Comparison of ENCODE assay signal across 17 mouse cellular contexts in genomic region chr5:148935071-148935821, GRCm38 (mm10). TPM values are rescaled to one million over a fixed set of nuclear protein-coding genes. Genes with fewer than 3 reads are reported as not detected.
DNase-seq lines count a peak whose midpoint lies in the region; ATAC-seq and TF ChIP-seq lines count a peak whose summit lies in the region.
"Had no signal": no experiment of that assay in that cellular context is flagged by ENCODE, and none has a peak within 500 bp of the region (broad histone marks: within the 10 kb centered on the region; RNA-seq: fewer than 3 reads in every experiment).

No protein-coding gene starts in this region.

- no peak overlapping the region for H3K4me2 ChIP-seq in myocyte (ENCODE audit: low read depth)
- H3K4me2 ChIP-seq: limb, embryonic 15.5 days had no signal

- H3K27ac ChIP-seq in limb, embryonic 10.5 days: peak overlapping the region; percentile 80
- H3K27ac ChIP-seq: layer of hippocampus, adult 2 months had no signal

- no peaks in the 10 kb centered on the region for H3K79me2 ChIP-seq in myocyte (ENCODE audit: control insufficient read depth, insufficient read depth)

- H3K36me3 ChIP-seq in limb, embryonic 10.5 days: no peaks in the 10 kb centered on the region
- H3K36me3 ChIP-seq in myocyte (ENCODE audit: control insufficient read depth, insufficient read depth): no peaks in the 10 kb centered on the region
- H3K36me3 ChIP-seq: limb, embryonic 15.5 days had no signal

- H3K27me3 ChIP-seq in limb, embryonic 10.5 days (ENCODE audit: low read depth, poor library complexity, severe bottlenecking): no peaks in the 10 kb centered on the region
- no peaks in the 10 kb centered on the region for H3K27me3 ChIP-seq in myocyte (ENCODE audit: control insufficient read depth, insufficient read depth, insufficient read length)
- H3K27me3 ChIP-seq: limb, embryonic 15.5 days had no signal

- H3K4me3 ChIP-seq in limb, embryonic 10.5 days: no peak overlapping the region; the same call in 1 of the 2 replicates
- no peak overlapping the region for H3K4me3 ChIP-seq in myocyte
- H3K4me3 ChIP-seq: layer of hippocampus, adult 2 months; limb, embryonic 15.5 days had no signal

- H3K4me1 ChIP-seq in limb, embryonic 10.5 days: peaks cover 45% of the 10 kb centered on the region

- TF ChIP-seq POLR2A in myocyte (IDR thresholded peaks at IDR 0.05; ENCODE audit: insufficient read length, low read depth): no peak

- H3K9me3 ChIP-seq in limb, embryonic 10.5 days (replicated peaks): no peaks in the 10 kb centered on the region
- H3K9me3 ChIP-seq: limb, embryonic 15.5 days had no signal

- ATAC-seq in common myeloid progenitor, adult 5-6 weeks (replicated peaks; ENCODE audit: low read depth, poor library complexity, severe bottlenecking): peak; percentile 94
- ATAC-seq: hindbrain, embryonic 16.5 days had no signal

- WGBS in limb, embryonic 10.5 days: 38% methylated on average over 7 of the region's 7 CpGs

- intact Hi-C loops in left cerebral cortex, postnatal 4 days (cut with DNase I): no loop called here

- peak; percentile 49 for DNase-seq in spleen, adult 12 weeks (ENCODE audit: low spot score)
- no peak for DNase-seq in spleen, adult 18-20 months
- DNase-seq in limb, embryonic 10.5 days (ENCODE audit: low spot score): no peak
- DNase-seq in left cerebral cortex, postnatal 4 days: no peak
- no peak for DNase-seq in layer of hippocampus, postnatal 36 days
- DNase-seq in retina, embryonic 14.5 days (ENCODE audit: low spot score): no peak
- DNase-seq: adrenal gland, postnatal 36 days; cerebellum, adult 9-10 months; heart, adult 18-20 months; thymus, postnatal 4 days had no signal

- no peak overlapping the region for H3ac ChIP-seq in myocyte (ENCODE audit: control insufficient read depth, insufficient read length)

TF ChIP-seq in myocyte, 11 proteins besides CTCF, POLR2A, EP300 and RAD21:
- peak; percentile 24; the same call in 1 of the 2 replicates for TF ChIP-seq CEBPB (IDR thresholded peaks at IDR 0.05; ENCODE audit: insufficient read depth, poor library complexity, severe bottlenecking)
- TF ChIP-seq MYOG (IDR thresholded peaks at IDR 0.05; ENCODE audit: control insufficient read depth in 1 of 3, insufficient read depth in 1 of 3, insufficient read length in 2 of 3, low read depth in 2 of 3): peak in 1 of 3 experiments; percentile 51
- TF ChIP-seq REST (IDR thresholded peaks at IDR 0.05; ENCODE audit: insufficient read depth, insufficient read length): no peak
- TF ChIP-seq TCF12 (IDR thresholded peaks at IDR 0.05; ENCODE audit: insufficient read depth, poor library complexity, severe bottlenecking): no peak

RNA-seq across cellular contexts. Expression of gene Katnal1, which starts 6.1 kb away (rescaled TPM):
- 9.1 and 10.6 TPM in 2 replicates for total RNA-seq in common myeloid progenitor, adult 5-6 weeks (2017)
- 15.4 and 19.3 TPM in 2 replicates for polyA plus RNA-seq in limb, embryonic 10.5 days (2016; fragmentation: Nextera tagmentation; extraction: Ambion mirVana)
- 7.6 TPM for polyA plus RNA-seq in myocyte (2012; fragmentation: generic; extraction: Trizol)
- 10 to 100 TPM; 53.5 to 57.3 TPM for total RNA-seq in left cerebral cortex, postnatal 4 days (2021)
- total RNA-seq in layer of hippocampus, postnatal 36 days (2021): 10 to 100 TPM; 60.6 to 66.6 TPM

RNA-seq across cellular contexts. Expression of gene Gm42791, which starts 59.7 kb away (rescaled TPM):
- not detected in 2 replicates for total RNA-seq in common myeloid progenitor, adult 5-6 weeks (2017)
- polyA plus RNA-seq in limb, embryonic 10.5 days (2016; fragmentation: Nextera tagmentation; extraction: Ambion mirVana): 0.85 TPM in 1 of 2 replicates, not detected in the other
- polyA plus RNA-seq in myocyte (2012; fragmentation: generic; extraction: Trizol): 0.11 TPM
- total RNA-seq in left cerebral cortex, postnatal 4 days (2021): 10 to 100 TPM in 1 of 2 experiments, 1 to 10 TPM in 1; 9.4 to 16.6 TPM
- 10 to 100 TPM; 24.3 to 31.6 TPM for total RNA-seq in layer of hippocampus, postnatal 36 days (2021)
- polyA plus RNA-seq: neural tube, embryonic 14.5 days; small intestine, adult 2 months had no signal

Comparison
In these comparisons a context has a peak if more than half of its experiments do, and no peak if none do; other contexts are left out.
1. RNA of gene Gm42791, which starts 59.7 kb away (total RNA-seq): 24.3 to 31.6 TPM in layer of hippocampus, postnatal 36 days and 9.4 to 16.6 TPM in left cerebral cortex, postnatal 4 days; not detected in common myeloid progenitor, adult 5-6 weeks; every median in the first group is over 10 times any median in the second.